Mouse (Mus musculus) intestine, postnatal 0 days (tissue): ENCODE measurements around the gene Gpc6. TPM values are rescaled to one million over a fixed set of nuclear protein-coding genes. Genes with fewer than 3 reads are reported as not detected.

ENCODE experiments used
- ATAC-seq: fragments of 200-750 bp; cut with Nextera tagmentation; 2 replicates; pipeline ENCODE4 v1.8.0; 2017; ENCODE audit warnings: mild to moderate bottlenecking, moderate TSS enrichment, moderate library complexity
- H3K27ac ChIP-seq: fragments of 300-500 bp; sonication (generic); 2 replicates; pipeline ENCODE4 v1.5.1; 2014; ENCODE audit warnings: mild to moderate bottlenecking, low read depth, low read length, moderate library complexity
- H3K27me3 ChIP-seq: fragments of 300-500 bp; sonication (generic); replicated peaks from 2 replicates; pipeline ENCODE4 v1.6.1; 2014; ENCODE audit warnings: low read length, mixed read lengths; ENCODE audit not compliant: control insufficient read depth, insufficient read depth
- H3K36me3 ChIP-seq: fragments of 300-500 bp; sonication (generic); 2 replicates; pipeline ENCODE4 v1.6.1; 2014; ENCODE audit warnings: mild to moderate bottlenecking, moderate library complexity; ENCODE audit not compliant: control insufficient read depth, insufficient read depth
- H3K4me1 ChIP-seq: fragments of 300-500 bp; sonication (generic); replicated peaks from 2 replicates; pipeline ENCODE4 v1.6.1; 2014; ENCODE audit warnings: antibody characterized with exemption, low read length, mixed read lengths; ENCODE audit not compliant: control insufficient read depth, insufficient read depth
- H3K4me2 ChIP-seq: fragments of 300-500 bp; sonication (generic); replicated peaks from 2 replicates; pipeline ENCODE4 v1.6.1; 2014; ENCODE audit warnings: low read depth, mild to moderate bottlenecking, moderate library complexity
- H3K4me3 ChIP-seq: fragments of 300-500 bp; sonication (generic); 2 replicates; pipeline ENCODE4 v1.5.1; 2014; ENCODE audit warnings: low read depth, low read length
- H3K9ac ChIP-seq: fragments of 300-500 bp; sonication (generic); 2 replicates; pipeline ENCODE4 v1.6.1; 2014; ENCODE audit warnings: mild to moderate bottlenecking, low read depth, low read length
- H3K9me3 ChIP-seq: fragments of 300-500 bp; sonication (generic); 2 replicates; pipeline ENCODE4 v1.6.1; 2016; ENCODE audit warnings: mixed run types; ENCODE audit not compliant: control insufficient read depth
- CTCF ChIP-seq: sonication (generic); IDR thresholded peaks from 2 replicates; pipeline ENCODE4 v1.5.1; 2016; ENCODE audit warnings: low read depth, mild to moderate bottlenecking, control low read depth, antibody characterized with exemption, moderate library complexity
- WGBS: fragments of 180-500 bp; shearing (Covaris S2); extraction: QIAGEN DNeasy Blood & Tissue Kit; methylation state at CpG from one replicate; pipeline ENCODE4 v1.1.7; 2014; 5-methylcytosine and 5-hydroxymethylcytosine counted together
- polyA plus RNA-seq: library from polyadenylated mRNA; unstranded; fragments of >200 nt; fragmentation: Nextera tagmentation; extraction: Ambion mirVana; gene quantifications from 2 replicates; pipeline ENCODE4 v1.2.1, GENCODE M21; 2015

The Gpc6 gene
- polyA plus RNA-seq, 1 experiment from 2014 or later, result 6.6 TPM

- TF ChIP-seq CTCF, result no peak
- WGBS, result 89% methylated on average over 3 of the region's 3 CpGs
- no peak overlapping the region for H3K27ac ChIP-seq
Observed at GRCm38 (mm10) chr14:117611113-117611512, 686.0 kb downstream of the Gpc6 start.

GRCm38 (mm10) chr14:117625100-117625710 is 700.1 kb downstream of the Gpc6 start:
- TF ChIP-seq CTCF, result no peak
- H3K9ac ChIP-seq, result no peak overlapping the region
- no peaks in the 10 kb centered on the region for H3K4me1 ChIP-seq
- H3K4me3 ChIP-seq, result no peak overlapping the region
- H3K27me3 ChIP-seq, result no peaks in the 10 kb centered on the region
- H3K4me2 ChIP-seq, result no peak overlapping the region
- H3K9me3 ChIP-seq, result no peaks in the 10 kb centered on the region
- 63% methylated on average over 9 of the region's 9 CpGs for WGBS
- no peak for ATAC-seq
- no peaks in the 10 kb centered on the region for H3K36me3 ChIP-seq
- H3K27ac ChIP-seq, result no peak overlapping the region

More at GRCm38 (mm10) chr14:117611113-117611512, 686.0 kb downstream of the Gpc6 start:
- ATAC-seq, result no peak
- no peak overlapping the region for H3K4me3 ChIP-seq
- no peaks in the 10 kb centered on the region for H3K36me3 ChIP-seq
- H3K4me1 ChIP-seq, result no peaks in the 10 kb centered on the region
- H3K9me3 ChIP-seq, result no peaks in the 10 kb centered on the region
- no peak overlapping the region for H3K9ac ChIP-seq
- no peaks in the 10 kb centered on the region for H3K27me3 ChIP-seq
- H3K4me2 ChIP-seq, result no peak overlapping the region

- H3K9me3 ChIP-seq, result no peaks in the 10 kb centered on the region
- ATAC-seq, result no peak
- 85% methylated on average over 14 of the region's 14 CpGs for WGBS
- TF ChIP-seq CTCF, result no peak
- H3K4me2 ChIP-seq, result no peak overlapping the region
- H3K36me3 ChIP-seq, result no peaks in the 10 kb centered on the region
- no peak overlapping the region for H3K4me3 ChIP-seq
- no peak overlapping the region for H3K9ac ChIP-seq
- no peak overlapping the region for H3K27ac ChIP-seq
- no peaks in the 10 kb centered on the region for H3K4me1 ChIP-seq
- H3K27me3 ChIP-seq, result no peaks in the 10 kb centered on the region
Observed at GRCm38 (mm10) chr14:117634238-117634940, 709.3 kb downstream of the Gpc6 start.

- Histone ChIP-seq H3K9ac (no peak overlapping the region), H3K9me3 (no peaks in the 10 kb centered on the region), H3K4me1 (no peaks in the 10 kb centered on the region), H3K27me3 (no peaks in the 10 kb centered on the region), H3K36me3 (no peaks in the 10 kb centered on the region), H3K4me3 (no peak overlapping the region), H3K4me2 (no peak overlapping the region), H3K27ac (no peak overlapping the region)
- no peak for TF ChIP-seq CTCF
- no peak for ATAC-seq
- 76% methylated on average over 2 of the region's 2 CpGs for WGBS
Observed at GRCm38 (mm10) chr14:117641853-117642252, 716.7 kb downstream of the Gpc6 start.

- Histone ChIP-seq H3K27ac (no peak overlapping the region), H3K36me3 (no peaks in the 10 kb centered on the region), H3K27me3 (no peaks in the 10 kb centered on the region), H3K9me3 (no peaks in the 10 kb centered on the region), H3K4me2 (no peak overlapping the region), H3K9ac (no peak overlapping the region), H3K4me3 (no peak overlapping the region), H3K4me1 (no peaks in the 10 kb centered on the region)
- no peak for ATAC-seq
- no peak for TF ChIP-seq CTCF
- 88% methylated on average over 1 of the region's 1 CpGs for WGBS
Observed at GRCm38 (mm10) chr14:117643069-117643468, 718.0 kb downstream of the Gpc6 start.

GRCm38 (mm10) chr14:117648199-117648960 is 723.3 kb downstream of the Gpc6 start:
- no peak overlapping the region for H3K9ac ChIP-seq

More at GRCm38 (mm10) chr14:117648199-117648960, 723.3 kb downstream of the Gpc6 start:
- Histone ChIP-seq H3K36me3 (no peaks in the 10 kb centered on the region), H3K9me3 (no peaks in the 10 kb centered on the region), H3K4me1 (no peaks in the 10 kb centered on the region), H3K4me3 (no peak overlapping the region), H3K4me2 (no peak overlapping the region), H3K27ac (no peak overlapping the region), H3K27me3 (no peaks in the 10 kb centered on the region)
- ATAC-seq, result no peak
- 38% methylated on average over 9 of the region's 9 CpGs for WGBS
- TF ChIP-seq CTCF, result no peak
